Comparison of ENCODE assay signal across 8 mouse cellular contexts in genomic region chr5:4103626-4104340, GRCm38 (mm10). TPM values are rescaled to one million over a fixed set of nuclear protein-coding genes. Genes with fewer than 3 reads are reported as not detected.
DNase-seq lines count a peak whose midpoint lies in the region; ATAC-seq lines count a peak whose summit lies in the region.

No protein-coding gene starts in this region.

- peak overlapping the region; percentile 97 for H3K27ac ChIP-seq in forebrain, embryonic 10.5 days
- H3K27ac ChIP-seq in limb, embryonic 13.5 days = peak overlapping the region; percentile 94
- H3K27ac ChIP-seq in neural tube, embryonic 14.5 days (ENCODE audit: low read depth, low read length) = peak overlapping the region; percentile 99

- no peaks in the 10 kb centered on the region for H3K9me3 ChIP-seq in erythroblast, embryonic 14.5 days (ENCODE audit: control insufficient read depth, low read length)
- H3K9me3 ChIP-seq in forebrain, embryonic 10.5 days = peaks cover 5% of the 10 kb centered on the region; the same call in 1 of the 2 replicates
- no peaks in the 10 kb centered on the region for H3K9me3 ChIP-seq in limb, embryonic 13.5 days
- no peaks in the 10 kb centered on the region for H3K9me3 ChIP-seq in neural tube, embryonic 14.5 days (ENCODE audit: control insufficient read depth, low read length)

- peak overlapping the region; percentile 78 for H3K4me3 ChIP-seq in erythroblast, embryonic 14.5 days (replicated peaks)
- peak overlapping the region; percentile 89 for H3K4me3 ChIP-seq in forebrain, embryonic 10.5 days
- H3K4me3 ChIP-seq in limb, embryonic 13.5 days = peak overlapping the region; percentile 93
- H3K4me3 ChIP-seq in neural tube, embryonic 14.5 days (ENCODE audit: low read depth, low read length) = peak overlapping the region; percentile 72

- peaks cover 28% of the 10 kb centered on the region for H3K36me3 ChIP-seq in erythroblast, embryonic 14.5 days (ENCODE audit: control insufficient read depth)
- H3K36me3 ChIP-seq in forebrain, embryonic 10.5 days (replicated peaks) = peaks cover 40% of the 10 kb centered on the region
- peaks cover 35% of the 10 kb centered on the region for H3K36me3 ChIP-seq in limb, embryonic 13.5 days
- peaks cover 20% of the 10 kb centered on the region for H3K36me3 ChIP-seq in neural tube, embryonic 14.5 days (ENCODE audit: control insufficient read depth, insufficient read depth, low read length)

- H3K4me1 ChIP-seq in erythroblast, embryonic 14.5 days (ENCODE audit: control insufficient read depth) = peaks cover 28% of the 10 kb centered on the region
- H3K4me1 ChIP-seq in forebrain, embryonic 10.5 days = peaks cover 22% of the 10 kb centered on the region
- peaks cover 18% of the 10 kb centered on the region for H3K4me1 ChIP-seq in limb, embryonic 13.5 days
- peaks cover 17% of the 10 kb centered on the region for H3K4me1 ChIP-seq in neural tube, embryonic 14.5 days (ENCODE audit: control insufficient read depth, insufficient read depth, low read length)

- ATAC-seq in erythroblast, adult 5-6 weeks (replicated peaks; ENCODE audit: low FRiP score, poor library complexity, severe bottlenecking) = no peak
- ATAC-seq in limb, embryonic 13.5 days (ENCODE audit: low FRiP score, low read depth) = peak; percentile 68
- ATAC-seq in neural tube, embryonic 14.5 days (ENCODE audit: low read depth) = peak; percentile 73

- 1% methylated on average over 41 of the region's 41 CpGs for WGBS in forebrain, embryonic 10.5 days
- WGBS in limb, embryonic 13.5 days = 1% methylated on average over 37 of the region's 41 CpGs
- WGBS in neural tube, embryonic 14.5 days = 1% methylated on average over 41 of the region's 41 CpGs

- no peaks in the 10 kb centered on the region for H3K27me3 ChIP-seq in erythroblast, embryonic 14.5 days (ENCODE audit: control insufficient read depth)
- no peaks in the 10 kb centered on the region for H3K27me3 ChIP-seq in forebrain, embryonic 10.5 days (ENCODE audit: poor library complexity, severe bottlenecking)
- no peaks in the 10 kb centered on the region for H3K27me3 ChIP-seq in limb, embryonic 13.5 days
- no peaks in the 10 kb centered on the region for H3K27me3 ChIP-seq in neural tube, embryonic 14.5 days (ENCODE audit: control insufficient read depth, insufficient read depth, low read length)

- peak overlapping the region; percentile 77 for H3K4me2 ChIP-seq in limb, embryonic 13.5 days (replicated peaks)
- H3K4me2 ChIP-seq in neural tube, embryonic 14.5 days (ENCODE audit: low read depth, low read length) = peak overlapping the region; percentile 71

- H3K9ac ChIP-seq in limb, embryonic 13.5 days = peak overlapping the region; percentile 85
- H3K9ac ChIP-seq in neural tube, embryonic 14.5 days (replicated peaks; ENCODE audit: low read depth, low read length) = peak overlapping the region; percentile 91

- DNase-seq in retina, embryonic 14.5 days (ENCODE audit: low spot score) = peak; percentile 9
- no peak for DNase-seq in retina, postnatal 1 day
- DNase-seq in forebrain, embryonic 10.5 days (ENCODE audit: extremely low spot score, low spot score) = no peak
- no peak for DNase-seq in spleen, postnatal 36 days (ENCODE audit: low spot score in 2 of 2)

RNA-seq across cellular contexts. Expression of gene Cyp51, which starts 0.8 kb away (rescaled TPM):
- polyA plus RNA-seq in erythroblast, embryonic 14.5 days (2012) = 0.39 and 0.43 TPM in 2 replicates
- total RNA-seq in erythroblast, adult 5-6 weeks (2015; ENCODE audit: low replicate concordance) = 2.5 and 4.8 TPM in 2 replicates
- 5.0 and 6.2 TPM in 2 replicates for total RNA-seq in erythroblast, adult 5-6 weeks (2017; ENCODE audit: low replicate concordance)
- 126 and 128 TPM in 2 replicates for polyA plus RNA-seq in forebrain, embryonic 10.5 days (2016; fragmentation: Nextera tagmentation; extraction: Ambion mirVana)
- 71.6 and 71.8 TPM in 2 replicates for polyA plus RNA-seq in limb, embryonic 13.5 days (2015; fragmentation: Nextera tagmentation; extraction: Ambion mirVana)
- 160 and 177 TPM in 2 replicates for polyA plus RNA-seq in neural tube, embryonic 14.5 days (2014; fragmentation: Nextera tagmentation; extraction: Ambion mirVana)

Comparison
In these comparisons a context has a peak if more than half of its experiments do, and no peak if none do; other contexts are left out.
1. RNA of gene Cyp51, which starts 0.8 kb away (polyA plus RNA-seq): 160 to 177 TPM in neural tube, embryonic 14.5 days, 126 to 128 TPM in forebrain, embryonic 10.5 days and 71.6 to 71.8 TPM in limb, embryonic 13.5 days; 0.39 to 0.43 TPM in erythroblast, embryonic 14.5 days; every median in the first group is over 10 times any median in the second.
2. Peak in every context shown above with its lines, with median percentiles within 50 percentile points of each other: H3K4me3 ChIP-seq and H3K27ac ChIP-seq.